Mouse (Mus musculus) kidney, postnatal 0 days (tissue): ENCODE measurements around the gene Borcs7. TPM values are rescaled to one million over a fixed set of nuclear protein-coding genes. Genes with fewer than 3 reads are reported as not detected.

Experiments
- ATAC-seq: fragments of 200-750 bp; cut with Nextera tagmentation; replicated peaks from 2 replicates; pipeline ENCODE4 v1.8.0; 2017; ENCODE audit warnings: low read depth, moderate number of reproducible peaks, moderate TSS enrichment, moderate library complexity; ENCODE audit not compliant: low FRiP score
- DNase-seq: peaks from one replicate; pipeline ENCODE4 v3.0.0-alpha.2; 2016; ENCODE audit warnings: low spot score
- H3K27ac ChIP-seq: fragments of 300-500 bp; sonication (generic); 2 replicates; pipeline ENCODE4 v1.5.1; 2014; ENCODE audit warnings: mild to moderate bottlenecking
- H3K27me3 ChIP-seq: fragments of 300-500 bp; sonication (generic); 2 replicates; pipeline ENCODE4 v1.6.1; 2014; ENCODE audit warnings: low read length, mixed read lengths; ENCODE audit not compliant: insufficient read depth
- H3K36me3 ChIP-seq: fragments of 300-500 bp; sonication (generic); 2 replicates; pipeline ENCODE4 v1.6.1; 2014; ENCODE audit warnings: low read length, mixed read lengths; ENCODE audit not compliant: insufficient read depth
- H3K4me1 ChIP-seq: fragments of 300-500 bp; sonication (generic); replicated peaks from 2 replicates; pipeline ENCODE4 v1.6.1; 2014; ENCODE audit warnings: antibody characterized with exemption, low read length, mixed read lengths; ENCODE audit not compliant: insufficient read depth
- H3K4me2 ChIP-seq: fragments of 300-500 bp; sonication (generic); 2 replicates; pipeline ENCODE4 v1.6.1; 2014; ENCODE audit warnings: mild to moderate bottlenecking, low read length, moderate library complexity, mixed read lengths
- H3K4me3 ChIP-seq: fragments of 300-500 bp; sonication (generic); replicated peaks from 2 replicates; pipeline ENCODE4 v1.5.1; 2014; ENCODE audit warnings: low read depth, low read length
- H3K9ac ChIP-seq: fragments of 300-500 bp; sonication (generic); 2 replicates; pipeline ENCODE4 v1.6.1; 2014; ENCODE audit warnings: low read depth, low read length
- H3K9me3 ChIP-seq: fragments of 300-500 bp; sonication (generic); replicated peaks from 2 replicates; pipeline ENCODE4 v1.6.1; 2016; ENCODE audit warnings: low read length, inconsistent platforms, mixed read lengths
- CTCF ChIP-seq: IDR thresholded peaks from 2 replicates; pipeline ENCODE4 v1.5.1; 2016; ENCODE audit warnings: antibody characterized with exemption, low read depth, mild to moderate bottlenecking, moderate library complexity
- WGBS: fragments of 180-500 bp; shearing (Covaris S2); extraction: QIAGEN DNeasy Blood & Tissue Kit; methylation state at CpG from one replicate; pipeline ENCODE4 v1.1.7; 2014; 5-methylcytosine and 5-hydroxymethylcytosine counted together
- polyA plus RNA-seq: library from polyadenylated mRNA; unstranded; fragments of >200 nt; fragmentation: Nextera tagmentation; extraction: Ambion mirVana; gene quantifications from 2 replicates; pipeline ENCODE4 v1.2.1, GENCODE M21; 2015

The Borcs7 gene
- polyA plus RNA-seq, 1 experiment from 2014 or later, result 21.3 TPM

DNA sequence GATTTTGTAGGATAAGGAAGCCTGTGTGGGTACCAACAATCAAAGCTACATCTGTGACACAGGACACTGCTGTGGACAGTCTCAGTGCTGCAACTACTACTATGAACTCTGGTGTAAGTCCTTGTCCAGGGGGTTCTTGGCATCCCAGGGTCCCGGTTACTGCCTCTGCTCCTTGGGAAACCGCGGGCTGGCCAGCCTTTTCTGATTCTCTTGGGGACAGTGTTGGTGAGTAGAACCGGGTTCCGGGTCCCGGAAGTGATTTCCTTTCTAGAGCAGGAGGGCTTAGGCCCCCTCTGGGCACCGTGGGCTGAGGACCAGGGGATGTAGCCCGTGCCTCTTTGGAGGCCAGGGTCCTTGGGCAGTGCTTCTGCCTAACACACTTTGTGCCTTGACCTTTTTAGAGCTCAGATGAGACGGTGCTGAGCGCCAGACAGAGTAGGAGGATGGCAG lies 45.3 kb upstream of the Borcs7 start:
- no peaks in the 10 kb centered on the region for H3K27me3 ChIP-seq
- TF ChIP-seq CTCF, result no peak
- H3K36me3 ChIP-seq, result peaks cover 3% of the 10 kb centered on the region; the same call in 1 of the 2 replicates
- 50% methylated on average over 10 of the region's 10 CpGs for WGBS
- H3K9ac ChIP-seq, result 0 out of 2 replicates have a peak overlapping the region, but pooled peaks have one; percentile 18
- DNase-seq (no peak), ATAC-seq (0 out of 2 replicates have a peak, but pooled peaks have one; percentile 16)
- no peak overlapping the region for H3K4me3 ChIP-seq
- H3K4me1 ChIP-seq, result peaks cover 58% of the 10 kb centered on the region
- peak overlapping the region; percentile 81 for H3K27ac ChIP-seq
- H3K4me2 ChIP-seq, result no peak overlapping the region
- no peaks in the 10 kb centered on the region for H3K9me3 ChIP-seq

- DNase-seq (peak; percentile 80), ATAC-seq (0 out of 2 replicates have a peak, but pooled peaks have one; percentile 5)
- Histone ChIP-seq H3K4me1 (peaks cover 58% of the 10 kb centered on the region), H3K4me2 (no peak overlapping the region), H3K36me3 (peaks cover 3% of the 10 kb centered on the region; the same call in 1 of the 2 replicates), H3K4me3 (no peak overlapping the region), H3K9ac (0 out of 2 replicates have a peak overlapping the region, but pooled peaks have one; percentile 18), H3K27me3 (no peaks in the 10 kb centered on the region), H3K27ac (peak overlapping the region; percentile 81), H3K9me3 (no peaks in the 10 kb centered on the region)
- 0 out of 2 replicates have a peak, but pooled peaks have one; percentile 5 for TF ChIP-seq CTCF
- 15% methylated on average over 12 of the region's 12 CpGs for WGBS
Measured at GRCm38 (mm10) chr19:46644793-46645602, 44.7 kb upstream of the Borcs7 start.

GRCm38 (mm10) chr19:46646041-46646481 lies 43.6 kb upstream of the Borcs7 start:
- Histone ChIP-seq H3K4me2 (no peak overlapping the region), H3K27ac (peak overlapping the region; percentile 81), H3K27me3 (no peaks in the 10 kb centered on the region), H3K4me3 (no peak overlapping the region), H3K9ac (no peak overlapping the region), H3K4me1 (peaks cover 53% of the 10 kb centered on the region), H3K36me3 (peaks cover 3% of the 10 kb centered on the region; the same call in 1 of the 2 replicates), H3K9me3 (no peaks in the 10 kb centered on the region)
- DNase-seq, result no peak
- 53% methylated on average over 12 of the region's 12 CpGs for WGBS
- peak; percentile 65; the same call in 1 of the 2 replicates for ATAC-seq
- no peak for TF ChIP-seq CTCF

- Histone ChIP-seq H3K4me3 (no peak overlapping the region), H3K36me3 (peaks cover 6% of the 10 kb centered on the region; the same call in 1 of the 2 replicates), H3K9ac (no peak overlapping the region), H3K4me1 (peaks cover 43% of the 10 kb centered on the region), H3K9me3 (no peaks in the 10 kb centered on the region), H3K27ac (peak overlapping the region; percentile 81), H3K27me3 (no peaks in the 10 kb centered on the region), H3K4me2 (no peak overlapping the region)
- 40% methylated on average over 3 of the region's 3 CpGs for WGBS
- TF ChIP-seq CTCF, result no peak
- DNase-seq (no peak), ATAC-seq (no peak)
Measured at GRCm38 (mm10) chr19:46647254-46647653, 42.5 kb upstream of the Borcs7 start.

- DNase-seq (peak; percentile 46), ATAC-seq (no peak)
- 73% methylated on average over 8 of the region's 8 CpGs for WGBS
- Histone ChIP-seq H3K36me3 (peaks cover 8% of the 10 kb centered on the region; the same call in 1 of the 2 replicates), H3K4me2 (no peak overlapping the region), H3K9ac (no peak overlapping the region), H3K4me1 (peaks cover 37% of the 10 kb centered on the region), H3K27me3 (no peaks in the 10 kb centered on the region), H3K9me3 (no peaks in the 10 kb centered on the region), H3K4me3 (no peak overlapping the region), H3K27ac (no peak overlapping the region)
- TF ChIP-seq CTCF, result peak; percentile 56
Measured at GRCm38 (mm10) chr19:46647850-46648249, 41.9 kb upstream of the Borcs7 start.

GRCm38 (mm10) chr19:46648565-46648964 lies 41.1 kb upstream of the Borcs7 start:
- DNase-seq, result no peak
- H3K4me2 ChIP-seq, result no peak overlapping the region
- no peak for ATAC-seq
- 91% methylated on average over 14 of the region's 14 CpGs for WGBS
- peaks cover 32% of the 10 kb centered on the region for H3K4me1 ChIP-seq
- peaks cover 15% of the 10 kb centered on the region for H3K36me3 ChIP-seq
- H3K27ac ChIP-seq, result no peak overlapping the region
- H3K27me3 ChIP-seq, result no peaks in the 10 kb centered on the region
- no peaks in the 10 kb centered on the region for H3K9me3 ChIP-seq
- H3K9ac ChIP-seq, result no peak overlapping the region
- no peak overlapping the region for H3K4me3 ChIP-seq
- no peak for TF ChIP-seq CTCF
